Mouse (Mus musculus): ENCODE measurements at regions not wholly inside any gene's neighbourhood (a gene's known extent, or its start where the extent isn't known, plus 50 kb on each side); places are given as distances from the start of the nearest gene placed in this dataset.

DNA sequence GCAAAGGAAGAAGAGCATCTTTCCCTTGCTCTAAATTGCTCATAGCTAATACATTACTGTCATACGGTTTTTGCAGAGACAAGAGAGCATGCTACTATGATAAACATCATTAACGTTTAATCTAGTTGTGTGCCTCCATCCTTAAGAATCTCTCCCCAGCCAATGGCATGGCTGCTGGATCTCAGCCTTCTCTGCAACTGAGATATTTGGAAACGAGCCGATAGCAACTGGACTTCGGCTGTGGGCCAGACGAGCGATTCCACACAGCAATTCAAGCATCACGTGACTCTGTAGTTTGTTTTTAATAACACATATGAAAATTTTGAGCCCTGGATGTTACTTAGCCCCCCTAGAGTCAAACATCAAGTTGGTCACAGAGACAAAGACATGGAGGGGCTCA, 272.2 kb upstream of the Tmem132c start:
- Histone ChIP-seq H3K9ac (no peak overlapping the region), H3K4me1 (no peaks in the 10 kb centered on the region), H3K9me3 (peaks cover 6% of the 10 kb centered on the region; the same call in 1 of the 2 replicates), H3K36me3 (no peaks in the 10 kb centered on the region), H3K4me3 (no peak overlapping the region), H3K27ac (replicated peaks) (no peak overlapping the region), H3K27me3 (replicated peaks) (no peaks in the 10 kb centered on the region), H3K4me2 (no peak overlapping the region)
- ATAC-seq (ENCODE audit: extremely low read depth, insufficient number of reproducible peaks, low FRiP score, low TSS enrichment), result no peak
- WGBS, result 77% methylated on average over 8 of the region's 8 CpGs

DNA sequence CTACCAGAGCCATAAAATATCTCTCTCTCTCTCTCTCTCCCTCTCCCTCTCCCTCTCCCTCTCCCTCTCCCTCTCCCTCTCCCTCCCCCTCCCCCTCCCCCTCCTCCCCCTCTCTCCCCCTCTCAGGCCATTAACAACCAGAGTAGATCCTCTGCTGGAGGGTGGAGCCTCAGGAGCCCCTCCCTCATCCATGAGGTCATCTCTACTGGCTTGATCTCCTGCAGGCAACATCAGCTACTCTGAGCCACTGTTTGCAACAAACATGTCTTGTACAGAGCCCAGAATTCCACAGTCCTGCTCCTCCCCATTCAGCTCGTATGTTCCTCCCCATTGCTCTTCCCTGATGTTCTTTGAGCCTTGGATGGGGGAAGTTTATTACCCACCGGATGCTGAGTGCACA, 270.3 kb upstream of the Tmem132c start:
- H3K27ac ChIP-seq (replicated peaks), result no peak overlapping the region
- no peaks in the 10 kb centered on the region for H3K36me3 ChIP-seq
- no peak overlapping the region for H3K4me3 ChIP-seq
- H3K9ac ChIP-seq, result no peak overlapping the region
- no peaks in the 10 kb centered on the region for H3K4me1 ChIP-seq
- H3K27me3 ChIP-seq (replicated peaks), result no peaks in the 10 kb centered on the region
- no peaks in the 10 kb centered on the region for H3K9me3 ChIP-seq
- WGBS, result 63% methylated on average over 2 of the region's 2 CpGs
- ATAC-seq (ENCODE audit: extremely low read depth, insufficient number of reproducible peaks, low FRiP score, low TSS enrichment), result no peak
- H3K4me2 ChIP-seq, result no peak overlapping the region

DNA sequence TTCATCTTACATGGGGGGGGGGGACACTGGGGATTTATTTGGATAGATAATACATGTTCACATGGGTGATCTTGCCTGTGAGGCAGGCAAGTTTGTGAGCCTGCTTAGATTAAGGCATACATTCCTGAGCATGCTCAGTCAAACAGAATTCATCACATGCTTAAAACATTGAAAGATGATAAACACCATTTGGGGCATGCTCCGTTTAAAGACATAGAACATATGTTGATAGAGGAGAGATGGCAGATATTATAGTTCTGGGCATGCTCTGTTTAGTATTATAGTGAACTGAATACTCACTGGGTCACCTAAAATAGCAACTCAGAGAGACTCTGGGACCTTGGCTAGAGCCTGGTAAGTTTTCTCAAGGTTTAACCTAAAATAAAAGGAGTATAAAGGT, 269.6 kb upstream of the Tmem132c start:
- Histone ChIP-seq H3K9me3 (no peaks in the 10 kb centered on the region), H3K9ac (no peak overlapping the region), H3K27ac (replicated peaks) (no peak overlapping the region), H3K27me3 (replicated peaks) (no peaks in the 10 kb centered on the region), H3K4me1 (no peaks in the 10 kb centered on the region), H3K36me3 (no peaks in the 10 kb centered on the region), H3K4me2 (no peak overlapping the region), H3K4me3 (no peak overlapping the region)
- no peak for ATAC-seq (ENCODE audit: extremely low read depth, insufficient number of reproducible peaks, low FRiP score, low TSS enrichment)
- 42% methylated on average over 1 of the region's 1 CpGs for WGBS

DNA sequence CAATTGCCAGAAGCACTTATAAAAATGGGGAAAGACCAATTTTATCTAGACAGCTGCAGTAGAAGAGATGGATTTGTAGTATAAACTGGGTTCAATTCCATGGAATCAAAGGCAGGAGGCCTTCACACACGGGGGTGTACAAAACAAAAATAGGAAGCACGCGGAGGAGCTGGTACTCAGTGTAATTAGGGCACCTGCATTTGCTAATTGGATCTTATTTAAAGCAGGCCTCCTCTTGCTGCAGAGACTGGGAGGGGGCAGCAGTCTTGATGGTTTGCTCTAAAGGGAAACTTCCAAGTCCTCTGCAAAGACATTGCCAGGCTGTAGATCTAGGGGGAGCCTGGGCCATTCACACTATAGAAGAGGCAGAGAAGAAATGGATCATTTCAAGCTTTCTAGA, 268.2 kb upstream of the Tmem132c start:
- H3K4me1 ChIP-seq, result no peaks in the 10 kb centered on the region
- no peak overlapping the region for H3K4me2 ChIP-seq
- H3K36me3 ChIP-seq, result no peaks in the 10 kb centered on the region
- 45% methylated on average over 3 of the region's 3 CpGs for WGBS
- no peak for ATAC-seq (ENCODE audit: extremely low read depth, insufficient number of reproducible peaks, low FRiP score, low TSS enrichment)
- H3K27me3 ChIP-seq (replicated peaks), result no peaks in the 10 kb centered on the region
- H3K9me3 ChIP-seq, result peaks cover 7% of the 10 kb centered on the region
- no peak overlapping the region for H3K27ac ChIP-seq (replicated peaks)
- no peak overlapping the region for H3K9ac ChIP-seq
- no peak overlapping the region for H3K4me3 ChIP-seq

DNA sequence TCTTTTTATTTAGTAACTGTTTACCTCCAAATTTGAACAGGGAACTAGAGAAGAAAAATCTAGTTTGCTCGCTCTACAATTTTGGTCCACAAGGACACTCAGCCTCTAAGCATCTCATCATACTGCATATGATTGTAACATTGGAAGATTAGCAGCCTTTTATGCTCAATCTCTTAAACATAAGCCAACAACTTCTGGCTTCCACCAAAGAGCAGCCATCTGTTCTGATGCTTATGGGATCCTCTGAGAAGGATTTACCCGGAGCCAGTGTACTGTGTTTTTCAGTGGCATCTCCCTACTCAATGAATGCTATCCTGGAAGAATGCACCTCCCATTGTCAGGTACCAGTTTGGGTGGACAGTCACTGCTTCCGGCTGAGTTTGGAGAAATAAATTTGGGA, 267.0 kb upstream of the Tmem132c start:
- Histone ChIP-seq H3K4me2 (no peak overlapping the region), H3K4me3 (no peak overlapping the region), H3K27ac (replicated peaks) (no peak overlapping the region), H3K36me3 (no peaks in the 10 kb centered on the region), H3K27me3 (replicated peaks) (no peaks in the 10 kb centered on the region), H3K4me1 (no peaks in the 10 kb centered on the region), H3K9me3 (peaks cover 7% of the 10 kb centered on the region), H3K9ac (no peak overlapping the region)
- ATAC-seq (ENCODE audit: extremely low read depth, insufficient number of reproducible peaks, low FRiP score, low TSS enrichment), result no peak
- WGBS, result 76% methylated on average over 3 of the region's 3 CpGs

DNA sequence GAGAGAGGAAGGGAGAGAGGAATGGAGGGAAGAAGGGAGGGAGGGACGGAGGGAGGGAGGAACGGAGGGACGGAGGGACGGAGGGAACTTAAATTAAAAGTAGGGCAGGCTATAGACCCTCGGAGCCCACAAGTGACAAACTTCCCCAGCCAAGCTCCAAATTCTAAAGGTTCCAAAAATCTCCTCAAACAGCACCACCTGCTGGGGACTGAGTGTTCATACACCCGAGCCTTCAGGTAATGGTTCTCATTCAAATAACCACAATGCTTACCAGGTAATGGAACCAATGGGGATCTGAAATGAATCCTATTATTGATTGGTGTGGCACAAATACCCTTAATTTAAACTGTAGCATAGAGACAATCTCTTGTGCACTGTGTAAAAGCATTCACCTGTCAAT, 246.0 kb upstream of the Tmem132c start:
- no peak overlapping the region for H3K4me3 ChIP-seq
- no peak for ATAC-seq (ENCODE audit: extremely low read depth, insufficient number of reproducible peaks, low FRiP score, low TSS enrichment)
- H3K36me3 ChIP-seq, result no peaks in the 10 kb centered on the region
- no peaks in the 10 kb centered on the region for H3K27me3 ChIP-seq (replicated peaks)
- no peak overlapping the region for H3K9ac ChIP-seq
- 0 out of 2 replicates have a peak, but pooled peaks cover 5% of the 10 kb centered on the region for H3K9me3 ChIP-seq
- 39% methylated on average over 6 of the region's 6 CpGs for WGBS
- no peaks in the 10 kb centered on the region for H3K4me1 ChIP-seq
- no peak overlapping the region for H3K4me2 ChIP-seq
- H3K27ac ChIP-seq (replicated peaks), result no peak overlapping the region

DNA sequence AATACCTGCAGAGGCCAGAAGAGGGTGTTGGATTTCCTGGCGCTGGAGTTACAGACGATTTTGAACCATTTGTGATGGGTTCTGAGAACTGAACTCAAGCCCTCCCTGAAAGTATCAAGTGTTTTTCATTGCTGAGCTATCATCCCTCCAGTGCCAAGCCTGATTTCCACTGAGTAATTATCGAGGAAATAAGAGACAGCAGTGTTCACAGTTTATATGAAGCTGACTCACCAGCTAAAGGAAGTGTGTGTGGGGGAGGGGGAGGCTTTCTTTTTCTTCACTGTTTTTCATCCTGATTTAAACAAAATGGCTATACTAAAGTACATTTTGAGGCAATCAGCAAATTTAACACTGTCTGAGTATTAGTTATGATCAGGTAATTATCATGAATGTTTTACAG, 227.4 kb upstream of the Tmem132c start:
- no peaks in the 10 kb centered on the region for H3K27me3 ChIP-seq (replicated peaks)
- H3K4me1 ChIP-seq, result no peaks in the 10 kb centered on the region
- WGBS, result 58% methylated on average over 3 of the region's 3 CpGs
- H3K36me3 ChIP-seq, result no peaks in the 10 kb centered on the region
- H3K4me2 ChIP-seq, result no peak overlapping the region
- no peak overlapping the region for H3K9ac ChIP-seq
- no peak overlapping the region for H3K4me3 ChIP-seq
- no peak overlapping the region for H3K27ac ChIP-seq (replicated peaks)
- H3K9me3 ChIP-seq, result peaks cover 7% of the 10 kb centered on the region; the same call in 1 of the 2 replicates
- ATAC-seq (ENCODE audit: extremely low read depth, insufficient number of reproducible peaks, low FRiP score, low TSS enrichment), result no peak

DNA sequence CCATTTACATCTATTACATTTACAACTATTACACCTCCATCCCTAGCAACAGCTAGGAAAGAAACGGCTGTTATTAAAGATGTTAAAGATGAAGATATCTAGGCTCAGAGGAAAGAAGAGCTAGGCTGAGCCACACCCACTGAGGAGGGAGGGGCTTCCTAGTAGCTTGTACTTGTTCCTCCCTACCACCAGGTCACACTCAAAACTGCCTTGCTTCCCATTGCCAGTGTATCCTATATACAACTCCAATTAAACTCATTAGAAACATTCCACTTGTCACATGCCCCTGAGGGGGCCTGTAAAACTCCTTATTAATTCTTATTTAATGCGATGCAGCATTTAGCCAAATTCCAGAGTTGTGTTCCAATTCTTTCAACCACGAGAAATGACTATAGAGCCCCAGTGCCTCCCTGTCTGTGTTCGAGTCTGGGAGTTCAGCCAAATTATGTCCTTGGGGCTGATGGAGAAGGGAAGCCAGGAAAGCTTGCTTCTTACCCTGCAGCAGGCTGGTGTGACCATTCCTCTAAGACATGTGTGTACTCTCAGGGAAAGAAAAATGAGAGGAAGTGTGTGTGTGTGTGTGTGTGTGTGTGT, 225.0 kb upstream of the Tmem132c start:
- ATAC-seq (ENCODE audit: extremely low read depth, insufficient number of reproducible peaks, low FRiP score, low TSS enrichment), result no peak
- no peak overlapping the region for H3K4me3 ChIP-seq
- no peak overlapping the region for H3K9ac ChIP-seq
- H3K4me2 ChIP-seq, result no peak overlapping the region
- no peaks in the 10 kb centered on the region for H3K36me3 ChIP-seq
- H3K9me3 ChIP-seq, result peaks cover 7% of the 10 kb centered on the region; the same call in 1 of the 2 replicates
- 58% methylated on average over 4 of the region's 4 CpGs for WGBS
- H3K4me1 ChIP-seq, result no peaks in the 10 kb centered on the region
- no peaks in the 10 kb centered on the region for H3K27me3 ChIP-seq (replicated peaks)
- H3K27ac ChIP-seq (replicated peaks), result no peak overlapping the region

DNA sequence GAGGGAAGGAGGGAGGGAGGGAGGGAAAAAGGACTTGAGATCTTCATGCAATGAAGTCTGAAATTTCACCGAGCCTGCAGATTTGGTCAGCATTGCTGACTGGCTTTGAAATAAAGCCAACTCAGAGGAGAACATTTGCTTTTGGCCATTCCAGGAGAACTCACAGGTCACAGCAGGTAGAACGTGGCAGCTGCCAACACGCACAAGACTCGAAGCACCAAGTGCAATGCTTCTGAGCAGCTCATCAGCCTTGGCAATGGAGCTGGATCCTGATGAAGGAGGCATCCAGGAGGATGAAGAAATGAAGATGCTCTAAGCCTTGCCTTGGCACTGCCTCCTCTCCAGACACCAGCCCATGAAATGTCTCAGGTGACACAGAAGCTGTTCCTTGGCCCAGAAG, 223.6 kb upstream of the Tmem132c start:
- no peak overlapping the region for H3K4me3 ChIP-seq
- H3K27ac ChIP-seq (replicated peaks), result no peak overlapping the region
- H3K9me3 ChIP-seq, result peaks cover 7% of the 10 kb centered on the region; the same call in 1 of the 2 replicates
- no peak overlapping the region for H3K9ac ChIP-seq
- H3K36me3 ChIP-seq, result no peaks in the 10 kb centered on the region
- H3K4me2 ChIP-seq, result no peak overlapping the region
- no peaks in the 10 kb centered on the region for H3K4me1 ChIP-seq
- no peaks in the 10 kb centered on the region for H3K27me3 ChIP-seq (replicated peaks)
- 80% methylated on average over 4 of the region's 4 CpGs for WGBS
- ATAC-seq (ENCODE audit: extremely low read depth, insufficient number of reproducible peaks, low FRiP score, low TSS enrichment), result no peak

DNA sequence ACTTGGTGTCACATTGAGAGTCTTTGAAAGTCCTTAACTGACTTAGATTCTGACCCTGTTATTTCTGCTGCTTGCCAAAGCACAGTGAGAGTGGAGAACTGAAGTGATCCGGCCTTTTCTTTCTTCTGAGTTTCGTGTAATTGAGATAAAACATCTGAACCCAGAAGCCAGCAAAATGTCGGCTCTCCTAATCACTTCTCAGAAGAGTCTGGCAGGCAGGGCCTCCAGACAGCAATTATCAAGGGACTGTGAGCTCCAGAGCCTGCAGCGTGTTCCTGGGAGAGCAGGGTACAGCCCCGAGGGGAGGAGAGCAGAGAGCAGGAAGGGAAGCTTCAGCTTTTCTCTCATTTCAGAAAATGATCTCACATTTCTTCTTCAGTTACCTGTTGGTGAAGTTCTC, 205.1 kb upstream of the Tmem132c start:
- Histone ChIP-seq H3K4me3 (no peak overlapping the region), H3K27ac (replicated peaks) (no peak overlapping the region), H3K27me3 (replicated peaks) (no peaks in the 10 kb centered on the region), H3K9me3 (no peaks in the 10 kb centered on the region), H3K4me2 (no peak overlapping the region), H3K9ac (no peak overlapping the region), H3K4me1 (no peaks in the 10 kb centered on the region), H3K36me3 (no peaks in the 10 kb centered on the region)
- ATAC-seq (ENCODE audit: extremely low read depth, insufficient number of reproducible peaks, low FRiP score, low TSS enrichment), result no peak
- WGBS, result 15% methylated on average over 5 of the region's 5 CpGs

DNA sequence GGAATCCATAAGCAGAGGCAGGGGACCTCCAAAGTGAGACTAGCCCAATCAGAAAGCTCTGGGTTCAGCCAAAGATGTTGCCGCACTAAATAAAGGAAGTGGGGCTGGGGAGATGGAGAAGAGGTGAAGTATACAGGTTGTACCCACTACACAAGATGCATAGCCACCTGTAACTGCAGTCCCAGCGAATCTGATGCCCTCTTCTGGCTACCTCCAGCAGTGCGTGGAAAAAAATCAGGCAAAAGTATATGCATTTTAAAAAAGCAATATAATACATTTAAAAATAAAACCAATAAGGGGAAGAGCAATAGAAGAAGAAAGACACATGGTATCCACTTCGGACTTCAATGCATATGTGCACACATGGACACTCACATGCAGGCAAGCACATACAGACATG, 183.8 kb upstream of the Tmem132c start:
- Histone ChIP-seq H3K9me3 (no peaks in the 10 kb centered on the region), H3K4me2 (no peak overlapping the region), H3K4me1 (no peaks in the 10 kb centered on the region), H3K36me3 (no peaks in the 10 kb centered on the region), H3K27ac (replicated peaks) (no peak overlapping the region), H3K4me3 (no peak overlapping the region), H3K9ac (no peak overlapping the region), H3K27me3 (replicated peaks) (no peaks in the 10 kb centered on the region)
- no peak for ATAC-seq (ENCODE audit: extremely low read depth, insufficient number of reproducible peaks, low FRiP score, low TSS enrichment)
- 60% methylated on average over 4 of the region's 4 CpGs for WGBS

DNA sequence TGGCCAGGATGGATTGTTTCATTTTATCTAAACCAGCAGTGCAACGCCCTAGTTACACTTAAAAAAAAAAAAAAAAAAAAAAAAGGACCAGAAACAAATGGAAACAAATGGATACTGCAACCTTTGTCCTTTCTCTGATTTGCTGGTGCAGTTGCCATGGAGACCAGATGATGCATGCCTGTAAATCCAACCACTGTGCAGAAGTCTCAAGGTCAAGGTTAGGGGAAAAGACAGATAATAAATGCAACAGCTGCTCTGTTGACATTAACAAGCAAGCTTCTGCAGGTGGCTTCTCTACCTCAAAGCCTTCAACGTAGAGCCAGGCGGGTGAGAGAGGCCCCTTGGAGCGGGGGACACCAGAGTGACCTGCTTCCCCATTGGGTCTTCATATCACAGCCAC, 167.3 kb upstream of the Tmem132c start:
- Histone ChIP-seq H3K9ac (no peak overlapping the region), H3K4me2 (no peak overlapping the region), H3K4me3 (no peak overlapping the region), H3K27ac (replicated peaks) (no peak overlapping the region), H3K27me3 (replicated peaks) (no peaks in the 10 kb centered on the region), H3K36me3 (no peaks in the 10 kb centered on the region), H3K9me3 (peaks cover 3% of the 10 kb centered on the region; the same call in 1 of the 2 replicates), H3K4me1 (no peaks in the 10 kb centered on the region)
- 60% methylated on average over 4 of the region's 4 CpGs for WGBS
- ATAC-seq (ENCODE audit: extremely low read depth, insufficient number of reproducible peaks, low FRiP score, low TSS enrichment), result no peak
